Mouse (Mus musculus): ENCODE results near the gene Nrxn2. TPM values are rescaled to one million over a fixed set of nuclear protein-coding genes. Genes with fewer than 3 reads are reported as not detected.

Nrxn2 gene
- total RNA-seq, 2 experiments from 2014 or later, result 3.5 to 3.7 TPM

DNA sequence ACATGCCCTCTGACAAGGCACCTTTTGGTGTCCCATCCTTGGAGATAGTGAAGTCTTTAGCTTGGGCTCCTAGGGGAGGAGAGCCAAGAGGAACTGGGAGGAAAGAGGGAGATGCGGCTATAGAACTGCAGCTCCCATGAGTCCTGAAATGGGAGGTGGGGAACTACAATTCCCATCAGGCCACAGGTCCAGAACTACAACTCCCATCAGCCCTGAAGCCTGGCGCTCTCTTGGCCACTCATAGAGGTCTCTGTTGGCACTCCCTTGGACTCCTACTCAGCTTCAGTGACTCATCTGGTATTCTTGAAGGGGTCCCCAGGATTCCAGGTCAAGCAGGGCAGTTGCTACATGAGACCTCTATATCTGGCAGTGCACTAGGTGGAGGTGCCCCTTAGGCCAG is 101.0 kb downstream of the Nrxn2 start:
- DNase-seq, result no peak

DNA sequence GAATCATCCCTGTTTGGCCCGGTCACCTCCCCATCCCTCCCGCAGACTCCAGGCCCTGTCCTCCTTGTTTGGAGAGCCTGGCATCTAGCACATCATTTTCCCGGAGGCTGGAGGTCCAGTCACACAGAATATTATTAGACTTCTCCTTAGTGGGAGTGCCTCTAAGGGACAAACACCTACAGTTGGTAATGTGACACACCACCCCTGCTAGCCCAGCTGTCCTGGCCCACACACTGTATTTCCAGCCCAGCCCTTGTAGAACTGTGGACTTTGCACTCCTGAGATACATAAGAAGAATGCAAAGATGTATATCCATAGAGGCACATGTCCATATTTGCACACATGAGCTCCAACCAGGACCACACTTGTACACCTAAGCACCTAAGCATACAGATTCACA is 103.1 kb downstream of the Nrxn2 start:
- no peak for DNase-seq

DNA sequence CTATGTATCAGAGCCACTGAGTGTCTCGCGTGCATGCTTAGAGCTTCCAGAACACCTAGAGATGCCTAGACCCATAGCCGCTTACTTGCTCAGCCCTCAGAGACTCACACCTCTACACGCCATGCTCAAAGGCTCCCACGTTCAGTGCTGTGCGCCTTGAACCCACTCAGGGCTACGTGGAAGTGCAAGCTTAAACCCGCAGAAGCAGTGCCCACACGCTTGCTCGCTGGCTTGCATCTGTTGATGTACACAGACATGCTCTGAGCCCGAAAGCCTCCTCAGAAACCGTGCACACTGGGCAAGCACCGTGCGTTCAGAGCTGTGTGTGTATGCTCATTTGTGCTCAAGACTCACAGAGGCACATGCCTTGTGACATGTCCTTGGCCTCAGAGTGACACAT is 103.8 kb downstream of the Nrxn2 start:
- DNase-seq, result no peak

DNA sequence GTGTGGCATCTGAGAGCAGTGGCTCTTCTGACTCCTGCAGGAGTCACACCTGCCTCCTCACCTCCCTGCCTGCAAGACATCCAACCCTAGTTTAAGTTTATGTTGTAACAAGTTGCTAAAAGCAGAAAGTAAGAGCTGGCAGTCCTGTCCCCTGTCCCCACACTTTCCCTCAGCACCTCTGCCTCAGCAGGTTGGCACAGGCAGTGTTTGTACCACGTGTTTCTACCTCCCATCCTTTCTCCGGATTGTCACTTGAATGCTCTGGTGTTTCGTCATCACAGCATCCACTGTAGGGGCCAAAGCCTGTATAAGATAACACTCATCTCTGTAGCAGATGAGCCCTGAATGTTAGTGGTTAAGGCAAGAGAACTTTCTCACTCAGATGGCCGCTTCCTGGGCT is 106.5 kb downstream of the Nrxn2 start:
- DNase-seq, result no peak

DNA sequence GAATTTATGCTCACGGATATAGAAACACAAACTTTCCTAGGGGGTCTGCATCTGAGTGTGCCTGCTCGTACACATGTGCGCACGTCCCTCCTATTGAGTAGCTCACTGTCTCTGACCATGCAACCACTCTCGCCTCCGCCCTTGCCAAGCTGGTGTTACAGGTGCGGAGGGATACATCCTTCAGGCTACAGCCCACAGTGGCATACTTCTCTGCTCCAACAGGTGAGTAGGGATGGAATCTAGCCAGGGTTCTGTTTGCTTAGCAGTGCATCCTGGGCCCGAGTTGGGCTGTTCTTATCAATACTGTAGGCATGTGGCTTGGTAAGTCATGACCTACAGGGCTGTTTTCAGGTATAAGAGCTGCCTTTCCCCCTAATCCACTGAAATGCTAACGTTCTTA is 107.5 kb downstream of the Nrxn2 start:
- no peak for DNase-seq

DNA sequence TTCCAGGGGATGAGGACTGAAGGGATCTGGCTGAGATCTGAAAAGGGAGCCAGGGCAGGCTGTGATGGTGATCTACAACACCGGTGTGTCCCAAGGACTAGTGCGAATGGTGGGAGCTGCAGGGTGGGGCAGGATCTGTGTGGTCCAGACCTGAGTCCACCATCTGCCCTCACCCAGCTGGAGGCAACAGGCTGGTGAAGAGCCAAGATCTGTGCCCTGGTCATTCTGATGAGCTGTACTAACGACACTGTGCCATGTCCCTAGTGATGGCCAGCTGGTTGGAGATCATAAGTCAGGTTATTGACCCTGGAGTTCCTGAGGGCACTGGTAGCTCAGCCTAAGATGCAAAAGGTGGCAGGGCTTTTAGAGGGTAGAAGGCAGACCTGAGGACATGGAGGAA is 108.9 kb downstream of the Nrxn2 start:
- DNase-seq, result no peak

DNA sequence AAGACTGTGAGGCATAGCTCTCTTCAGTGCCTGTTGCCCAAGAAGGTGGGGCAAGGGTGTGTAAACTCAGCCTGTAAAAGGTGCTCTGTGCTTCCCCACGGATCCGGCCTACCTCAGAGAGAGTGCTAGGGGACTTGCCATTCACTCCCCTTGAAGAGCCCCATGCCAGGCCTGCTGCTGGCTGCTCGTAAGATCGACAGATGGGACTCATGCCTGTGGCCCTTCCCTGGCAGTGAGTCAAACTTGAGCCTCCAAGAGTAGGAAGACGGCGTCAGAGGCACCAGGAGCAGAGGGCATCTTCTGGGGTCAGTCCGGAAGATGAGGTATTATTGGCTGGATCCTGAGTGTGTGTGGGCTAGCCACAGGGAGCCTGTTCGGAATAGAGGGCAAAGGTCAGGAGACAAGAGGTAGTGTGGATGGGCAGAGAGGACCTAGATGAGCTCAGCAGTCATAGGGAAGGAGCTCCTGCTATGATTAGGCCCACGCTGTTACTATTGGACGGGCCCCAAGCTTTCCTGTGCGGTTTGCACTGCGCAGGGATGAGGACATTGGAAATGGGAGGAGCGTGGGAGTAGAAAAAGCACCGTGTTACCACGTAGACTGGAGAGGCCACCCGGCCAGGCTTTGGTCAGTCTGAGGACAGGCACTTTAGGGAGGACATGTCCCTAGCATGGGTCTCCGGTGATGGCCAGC is 109.5 kb downstream of the Nrxn2 start:
- DNase-seq, result no peak

DNA sequence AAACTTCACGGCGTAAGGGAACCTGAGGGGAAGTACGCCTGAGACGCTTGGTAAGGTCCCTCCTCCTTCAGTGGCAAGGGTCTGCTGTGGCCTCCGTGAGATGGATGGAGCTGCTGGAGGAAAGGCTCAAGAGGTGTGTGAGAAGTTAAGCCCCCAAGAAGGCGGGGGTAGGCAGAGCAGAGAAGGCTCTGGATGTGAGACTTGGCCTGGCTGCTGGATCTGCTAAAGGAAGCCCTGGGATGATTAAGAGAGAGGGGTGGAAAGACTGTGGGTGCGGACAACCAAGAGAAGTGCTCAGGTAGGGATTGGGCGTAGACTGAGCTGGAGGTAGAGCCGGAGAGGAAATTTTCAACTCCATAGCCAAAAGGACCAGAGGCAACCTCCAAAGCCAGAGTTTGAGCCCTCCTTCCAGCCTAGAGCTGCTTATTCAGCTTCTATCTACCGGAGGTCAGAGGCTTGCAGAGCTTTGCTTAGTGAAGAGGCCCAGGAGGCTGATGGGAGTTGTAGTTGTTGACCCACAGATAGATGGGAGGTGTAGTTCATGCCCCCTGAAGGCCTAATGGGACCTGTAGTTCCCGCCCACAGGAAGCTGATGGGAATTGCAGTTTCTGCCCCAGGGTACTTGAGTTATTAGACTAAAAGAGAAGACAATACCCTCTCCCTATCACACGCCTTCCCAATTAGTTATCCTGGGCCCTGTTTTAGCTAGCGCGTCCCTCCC is 110.9 kb downstream of the Nrxn2 start:
- DNase-seq, result peak; percentile 29

DNA sequence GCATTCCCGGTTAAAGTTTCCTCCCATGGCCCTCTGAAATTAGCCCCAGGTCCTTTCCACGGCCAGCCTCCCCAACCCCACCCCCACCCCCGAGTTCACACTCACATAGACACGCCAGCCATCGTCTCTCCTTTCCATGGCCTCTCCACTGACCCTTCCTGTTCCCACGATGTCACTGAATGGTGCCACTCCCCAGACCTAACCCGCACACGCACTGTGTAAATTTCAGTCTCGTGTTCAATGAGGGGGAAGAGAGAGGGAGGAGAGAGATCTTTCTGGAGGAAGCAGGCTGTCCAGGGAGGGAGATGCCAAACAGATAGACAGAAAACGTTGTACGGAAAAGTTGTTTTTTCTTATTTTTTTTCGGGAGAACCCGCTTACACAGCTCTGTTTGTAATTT is 111.8 kb downstream of the Nrxn2 start:
- no peak for DNase-seq

DNA sequence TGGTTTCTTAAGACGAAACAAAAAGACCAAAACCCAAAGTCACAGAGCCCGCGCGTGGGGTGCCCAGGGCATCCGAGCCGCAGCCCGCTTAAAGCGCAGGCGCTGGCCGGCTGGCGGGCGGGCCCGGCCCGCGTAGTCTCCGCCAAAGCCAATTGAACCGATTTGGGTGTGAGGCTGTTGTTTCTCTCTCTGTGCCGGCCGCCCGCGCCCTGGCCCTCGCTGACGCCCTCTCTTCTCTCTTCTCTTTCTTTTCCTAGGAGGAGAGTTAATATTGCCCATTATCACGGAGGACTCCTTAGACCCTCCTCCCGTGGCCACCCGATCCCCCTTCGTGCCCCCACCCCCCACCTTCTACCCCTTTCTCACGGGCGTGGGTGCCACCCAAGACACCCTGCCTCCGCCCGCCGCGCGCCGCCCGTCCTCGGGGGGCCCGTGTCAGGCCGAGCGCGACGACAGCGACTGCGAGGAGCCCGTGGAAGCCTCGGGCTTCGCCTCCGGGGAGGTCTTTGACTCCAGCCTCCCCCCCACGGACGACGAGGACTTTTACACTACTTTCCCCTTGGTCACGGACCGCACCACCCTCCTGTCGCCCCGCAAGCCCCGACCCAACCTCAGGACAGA is 112.6 kb downstream of the Nrxn2 start:
- peak; percentile 51 for DNase-seq

DNA sequence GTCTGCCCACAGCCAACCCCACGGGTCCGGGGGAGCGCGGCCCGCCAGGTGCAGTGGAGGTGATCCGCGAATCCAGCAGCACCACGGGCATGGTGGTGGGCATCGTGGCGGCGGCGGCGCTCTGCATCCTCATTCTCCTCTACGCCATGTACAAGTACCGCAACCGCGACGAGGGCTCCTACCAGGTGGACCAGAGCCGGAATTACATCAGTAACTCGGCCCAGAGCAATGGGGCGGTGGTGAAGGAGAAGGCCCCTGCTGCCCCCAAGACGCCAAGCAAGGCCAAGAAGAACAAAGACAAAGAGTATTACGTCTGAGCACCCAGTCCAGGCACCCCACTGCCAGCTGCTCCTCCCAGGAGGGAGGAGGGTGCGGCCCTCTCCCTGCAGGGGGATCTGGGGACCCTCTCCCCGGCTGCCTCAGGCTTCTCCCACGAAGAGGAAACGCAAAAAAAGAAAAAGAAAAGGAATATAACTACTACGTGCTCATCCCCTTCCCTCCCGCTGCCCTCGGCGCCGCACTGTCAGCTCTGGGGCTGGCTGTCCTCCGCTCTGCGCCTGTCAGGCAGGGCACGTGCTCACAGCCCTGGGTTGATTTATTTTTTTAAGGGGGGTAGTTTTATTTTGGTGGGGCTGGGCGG is 113.4 kb downstream of the Nrxn2 start:
- DNase-seq, result peak; percentile 29

DNA sequence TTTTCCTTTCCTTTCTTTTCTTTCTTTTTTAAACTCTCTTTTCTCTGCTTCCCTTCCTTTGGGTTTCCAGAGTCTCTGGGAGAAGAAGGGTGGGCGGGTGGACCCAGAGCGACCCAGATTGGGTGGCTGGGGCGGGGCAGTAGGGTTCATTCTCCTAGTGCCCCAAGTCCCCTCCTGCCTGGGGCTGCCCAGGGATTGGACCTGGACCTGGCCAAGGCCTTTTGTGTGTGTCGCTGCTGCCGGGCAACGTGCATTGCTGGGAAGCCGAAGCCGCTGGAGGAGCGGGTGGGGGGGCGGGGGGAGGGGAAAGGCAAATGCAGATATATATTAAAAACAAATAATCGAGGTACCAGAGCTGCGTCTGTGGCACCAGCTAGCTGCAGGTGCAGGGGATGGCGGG is 114.1 kb downstream of the Nrxn2 start:
- peak; percentile 49 for DNase-seq

DNA sequence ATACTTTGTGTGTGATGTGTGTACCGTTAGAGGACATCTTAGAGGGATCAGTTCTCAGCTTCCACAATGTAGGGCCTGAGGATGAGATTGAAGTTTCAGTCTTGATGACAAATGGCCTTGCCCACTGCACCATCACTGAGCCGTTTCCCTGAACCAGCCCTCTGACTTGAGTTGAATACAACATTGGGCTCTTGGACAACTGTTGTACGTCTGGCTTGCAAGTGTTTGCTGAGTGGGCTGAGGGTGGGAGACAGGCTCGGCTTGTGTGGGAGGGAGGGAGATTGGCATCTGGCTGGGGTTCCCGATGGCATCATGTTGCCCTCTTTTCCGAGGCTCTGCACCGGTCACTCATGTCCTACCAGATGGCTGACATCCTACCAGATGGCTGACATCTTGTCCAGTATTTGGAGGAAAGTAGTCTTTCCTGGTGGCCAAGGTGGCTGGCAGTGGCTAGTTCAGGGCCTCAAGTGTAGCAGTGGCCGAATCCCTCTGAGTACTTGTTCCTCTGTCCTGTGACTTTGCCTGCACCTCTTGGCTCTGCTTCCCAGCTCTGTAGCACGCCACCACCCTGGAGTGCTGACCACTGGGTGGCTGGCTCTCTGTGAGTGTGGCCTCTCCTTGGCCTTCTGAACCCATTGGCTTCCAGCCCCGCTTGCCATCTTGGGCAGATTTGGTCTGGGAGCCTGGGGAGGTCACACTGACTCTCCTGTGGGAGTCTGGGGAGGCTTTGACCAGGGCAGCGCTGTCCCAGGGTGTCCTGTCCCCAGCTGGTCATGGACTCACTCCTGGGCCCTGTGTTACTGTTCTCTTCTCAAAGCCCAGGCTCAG is 115.0 kb downstream of the Nrxn2 start:
- no peak for DNase-seq

DNA sequence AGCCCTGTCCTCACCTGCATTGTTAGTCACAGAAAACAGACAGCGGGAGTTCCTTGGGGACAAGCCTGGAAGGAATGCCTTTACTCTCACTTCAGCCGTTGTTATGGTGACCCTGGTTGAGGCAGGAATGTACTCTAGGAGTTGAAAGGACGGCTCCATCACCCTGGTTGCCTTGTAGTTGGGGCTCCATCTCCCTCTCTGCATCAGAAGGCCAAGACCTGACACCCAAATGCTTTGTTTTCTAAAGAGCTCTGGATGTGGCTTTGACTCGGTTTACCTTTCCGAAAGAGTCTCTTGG is 115.5 kb downstream of the Nrxn2 start:
- DNase-seq, result no peak

DNA sequence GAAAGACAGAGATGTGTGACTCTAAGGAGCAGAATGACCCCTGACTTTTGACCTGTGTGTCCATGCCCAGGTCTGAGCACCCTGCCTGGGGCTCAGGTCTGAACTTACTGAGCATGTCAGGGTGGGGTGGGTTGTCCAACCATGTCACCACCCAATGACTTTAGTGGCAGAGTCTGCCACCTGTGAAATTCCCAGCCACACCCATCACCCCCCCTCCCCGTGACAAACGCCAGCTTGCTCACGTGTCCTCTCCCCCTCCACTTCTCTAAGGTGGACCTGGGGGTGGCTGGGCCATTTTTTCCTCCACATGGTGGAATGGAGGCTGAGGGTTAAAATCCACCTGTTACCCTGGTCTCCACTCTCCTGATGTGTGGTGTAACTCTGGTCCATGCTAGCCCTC is 117.7 kb downstream of the Nrxn2 start:
- DNase-seq, result no peak

DNA sequence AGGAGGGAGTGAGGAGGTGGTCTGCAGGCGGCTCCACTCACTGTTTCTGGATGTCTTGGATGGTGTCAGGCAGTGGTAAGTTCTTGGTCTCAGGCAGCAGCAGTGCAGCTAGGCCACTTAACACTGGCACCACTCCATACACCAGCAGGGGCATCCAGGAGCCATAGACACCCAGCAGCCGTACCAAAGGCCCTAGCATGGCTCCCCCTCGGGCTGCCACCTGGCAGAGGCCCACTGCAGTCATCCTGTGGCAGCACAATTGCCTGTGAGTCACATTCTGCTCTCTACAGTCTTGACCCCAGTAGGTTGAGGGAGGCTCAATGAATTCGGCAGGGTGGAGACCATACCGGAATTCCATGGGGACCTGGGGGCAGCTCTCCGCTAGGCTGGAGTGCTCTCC is 118.2 kb downstream of the Nrxn2 start:
- DNase-seq, result no peak

DNA sequence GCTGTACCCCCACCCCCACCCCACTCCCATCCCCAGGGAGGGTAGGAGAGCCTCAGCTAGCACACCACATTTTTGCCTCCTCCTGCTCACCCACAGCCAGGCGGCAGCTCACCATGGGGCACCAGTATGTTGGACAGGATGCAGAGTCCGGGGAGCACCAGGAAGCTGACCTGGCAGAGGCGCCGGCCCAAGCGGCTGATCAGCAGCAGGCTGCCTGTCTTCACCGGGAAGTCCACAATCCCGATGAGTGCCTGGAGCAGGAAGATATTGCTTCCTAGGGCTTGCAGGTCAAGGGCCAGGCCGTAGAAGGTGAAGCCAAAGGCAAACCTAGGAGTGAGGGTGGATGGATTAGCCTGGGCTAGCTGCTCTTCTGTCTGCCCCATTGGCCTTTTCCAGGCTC is 119.0 kb downstream of the Nrxn2 start:
- DNase-seq, result no peak

DNA sequence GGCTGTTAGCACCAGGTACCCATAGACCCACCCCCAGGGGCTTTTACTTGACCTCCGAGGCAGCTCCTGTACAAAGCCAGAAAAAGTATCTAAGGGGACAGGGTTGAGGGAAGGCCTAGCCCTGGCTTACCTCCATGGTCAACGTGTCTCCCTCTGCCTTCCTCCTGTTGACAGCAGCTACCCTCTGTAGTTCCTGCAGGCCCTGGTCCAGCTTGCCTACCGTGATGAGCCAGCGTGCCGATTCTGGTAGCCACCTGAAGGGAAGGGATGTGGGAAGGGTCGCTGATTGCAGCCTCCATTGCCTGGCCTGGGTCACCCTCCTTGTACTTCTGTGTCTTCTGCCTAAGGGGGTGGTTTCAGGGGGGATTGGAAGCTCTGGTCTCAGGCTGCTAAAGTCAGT is 120.0 kb downstream of the Nrxn2 start:
- no peak for DNase-seq

DNA sequence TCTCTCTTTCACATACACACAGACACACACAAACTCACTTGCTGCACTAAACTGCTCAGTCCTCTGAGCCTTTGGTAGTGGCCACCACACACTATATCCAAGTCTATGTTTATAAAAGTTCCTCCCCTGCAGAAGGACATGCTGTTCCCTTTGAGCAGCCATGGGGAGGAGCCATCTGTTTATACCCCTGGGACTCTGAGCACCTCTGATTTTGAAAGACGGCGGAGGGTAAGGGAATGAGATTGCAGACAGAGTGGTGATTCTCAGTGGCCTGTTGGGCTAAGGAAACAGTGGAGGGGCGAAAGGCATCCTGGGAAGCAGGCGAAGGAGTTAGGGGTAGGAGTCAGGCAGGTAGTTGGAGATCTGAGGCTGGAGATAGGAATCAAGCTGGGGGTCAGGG is 121.1 kb downstream of the Nrxn2 start:
- DNase-seq, result no peak

DNA sequence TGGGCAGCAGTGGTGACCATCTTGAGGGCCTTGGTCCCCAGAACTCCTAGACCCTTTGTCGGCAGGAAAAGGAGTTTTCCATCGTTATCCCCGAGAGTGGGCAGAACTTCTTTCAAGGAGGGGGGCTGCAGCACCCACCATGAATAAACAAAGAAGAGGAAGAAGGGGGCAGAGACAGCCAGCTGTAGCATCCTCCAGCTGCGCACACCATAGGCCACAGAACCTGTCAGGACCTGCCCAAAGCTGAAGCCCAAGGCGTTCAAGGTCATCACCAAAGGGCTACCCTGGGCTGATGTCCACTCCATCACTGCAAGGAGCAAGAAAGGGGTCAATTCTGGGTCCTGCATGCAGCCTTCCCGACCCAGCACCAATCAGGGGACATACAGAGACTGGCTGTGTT is 121.7 kb downstream of the Nrxn2 start:
- no peak for DNase-seq

DNA sequence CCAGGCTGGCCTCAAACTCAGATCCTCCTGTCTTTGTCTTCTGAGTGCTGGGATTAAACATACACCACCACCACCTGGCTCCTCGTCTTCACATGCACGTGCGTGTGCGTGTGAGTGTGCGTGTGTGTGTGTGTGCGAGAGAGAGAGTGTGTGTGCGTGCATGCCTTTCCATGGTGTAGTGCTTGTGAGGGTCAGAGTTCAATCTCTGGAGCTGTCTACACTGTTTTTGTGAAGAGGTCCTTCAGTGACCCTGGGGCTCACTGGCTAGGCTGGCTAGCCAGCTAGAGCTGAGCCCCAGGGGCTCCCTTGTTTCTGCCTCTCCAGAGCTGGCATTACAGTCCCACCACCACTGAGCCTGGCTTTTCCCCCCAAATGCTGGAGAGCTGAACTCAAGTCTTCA is 123.0 kb downstream of the Nrxn2 start:
- no peak for DNase-seq

DNA sequence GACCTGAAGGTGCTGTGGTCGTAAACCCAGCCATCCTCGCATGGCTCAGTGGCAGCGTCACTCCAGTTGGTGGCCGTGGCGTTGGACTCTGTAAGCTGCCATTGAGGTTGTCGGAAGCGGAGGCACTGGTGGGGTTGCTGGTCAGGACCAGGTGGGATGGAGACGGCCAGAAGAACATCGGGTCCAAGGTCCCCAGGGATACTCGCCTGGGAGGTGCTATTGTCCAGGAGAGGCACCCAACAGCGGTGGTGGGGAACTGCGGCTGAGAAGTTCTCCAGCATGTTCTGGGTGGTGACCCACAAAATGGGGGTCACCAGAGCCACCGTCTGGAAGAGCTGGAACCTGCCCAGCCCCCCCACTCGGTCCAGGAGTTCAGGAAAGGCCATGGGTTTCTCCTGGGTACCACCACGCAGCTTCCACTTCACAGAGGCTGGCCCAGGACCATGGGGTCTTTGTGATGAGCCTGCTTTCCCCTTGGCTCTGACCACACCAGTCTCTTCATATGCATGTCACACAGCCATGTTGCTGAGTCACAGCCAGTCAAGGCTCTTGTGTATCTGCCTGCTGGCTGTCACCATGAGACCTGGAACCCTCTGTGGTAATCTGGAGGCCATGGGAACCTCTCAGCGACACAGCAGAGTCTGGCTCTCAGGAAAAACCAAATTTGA is 124.0 kb downstream of the Nrxn2 start, which contains the start of gene Slc22a12:
Gene Slc22a12 (minus strand): TSS at position 666 of the 668 bp plus-strand sequence.
- no peak for DNase-seq
